Mouse (Mus musculus): ENCODE measurements at regions not wholly inside any gene's neighbourhood (a gene's known extent, or its start where the extent isn't known, plus 50 kb on each side); places are given as distances from the start of the nearest gene placed in this dataset.
A peak's percentile ranks its signal among the peaks of the same experiment; 100 is the strongest.

- Histone ChIP-seq H3K27me3 (replicated peaks; ENCODE audit: insufficient read depth, low read length) (no peaks in the 10 kb centered on the region), H3K4me3 (ENCODE audit: low read depth, low read length) (no peak overlapping the region), H3K9me3 (ENCODE audit: low read length) (no peaks in the 10 kb centered on the region), H3K9ac (replicated peaks; ENCODE audit: low read depth) (no peak overlapping the region), H3K27ac (ENCODE audit: low read length) (no peak overlapping the region), H3K36me3 (ENCODE audit: insufficient read depth, low read length) (no peaks in the 10 kb centered on the region), H3K4me2 (replicated peaks; ENCODE audit: low read depth, low read length) (peak overlapping the region; percentile 20; the same call in 1 of the 2 replicates), H3K4me1 (ENCODE audit: insufficient read depth, low read depth, low read length) (no peaks in the 10 kb centered on the region)
- ATAC-seq (no peak; the same call in 1 of the 2 replicates), DNase-seq (ENCODE audit: low spot score) (peak; percentile 9)
- WGBS = 40% methylated on average over 10 of the region's 10 CpGs
- no peak for TF ChIP-seq EP300 (IDR thresholded peaks at IDR 0.05)
Measured at GRCm38 (mm10) chr13:46043016-46043415, 78.2 kb upstream of the Atxn1 start.

- Histone ChIP-seq H3K9ac (replicated peaks; ENCODE audit: low read depth) (no peak overlapping the region), H3K27me3 (replicated peaks; ENCODE audit: insufficient read depth, low read length) (no peaks in the 10 kb centered on the region), H3K36me3 (ENCODE audit: insufficient read depth, low read length) (no peaks in the 10 kb centered on the region), H3K27ac (ENCODE audit: low read length) (no peak overlapping the region), H3K9me3 (ENCODE audit: low read length) (no peaks in the 10 kb centered on the region), H3K4me3 (ENCODE audit: low read depth, low read length) (no peak overlapping the region), H3K4me2 (replicated peaks; ENCODE audit: low read depth, low read length) (no peak overlapping the region; the same call in 1 of the 2 replicates), H3K4me1 (ENCODE audit: insufficient read depth, low read depth, low read length) (no peaks in the 10 kb centered on the region)
- TF ChIP-seq EP300 (IDR thresholded peaks at IDR 0.05) (no peak), CTCF (IDR thresholded peaks at IDR 0.05) (no peak)
- ATAC-seq = no peak
- no peak for DNase-seq (ENCODE audit: low spot score)
- whole genome bisulfite sequencing = 63% methylated on average over 8 of the region's 8 CpGs
Measured at GRCm38 (mm10) chr13:46042224-46042623, 77.4 kb upstream of the Atxn1 start.

DNA sequence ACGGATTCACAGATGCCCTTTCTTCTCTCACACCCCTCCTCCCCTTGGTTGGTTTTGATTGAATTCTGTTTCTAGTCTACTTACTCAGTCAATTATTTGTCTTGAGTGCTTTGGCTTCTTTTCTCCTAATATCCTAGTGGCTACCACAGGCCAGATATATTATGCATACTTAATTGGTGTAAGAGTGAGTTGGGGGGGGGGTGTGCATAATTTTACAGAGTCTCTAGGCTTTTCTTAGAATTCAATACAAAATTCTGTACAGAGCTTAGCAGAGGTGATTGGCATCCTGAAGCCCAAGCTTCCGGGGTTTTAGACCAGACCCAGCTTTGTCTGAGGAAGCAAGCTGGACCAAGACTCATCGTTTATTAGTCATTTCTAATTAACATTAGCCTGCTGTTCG is 76.7 kb upstream of the Atxn1 start:
- H3K9ac ChIP-seq (replicated peaks; ENCODE audit: low read depth) = no peak overlapping the region
- ATAC-seq = no peak
- H3K27ac ChIP-seq (ENCODE audit: low read length) = no peak overlapping the region
- WGBS = 85% methylated on average over 4 of the region's 4 CpGs
- H3K4me1 ChIP-seq (ENCODE audit: insufficient read depth, low read depth, low read length) = no peaks in the 10 kb centered on the region
- H3K4me3 ChIP-seq (ENCODE audit: low read depth, low read length) = no peak overlapping the region
- H3K4me2 ChIP-seq (replicated peaks; ENCODE audit: low read depth, low read length) = no peak overlapping the region
- H3K27me3 ChIP-seq (replicated peaks; ENCODE audit: insufficient read depth, low read length) = no peaks in the 10 kb centered on the region
- TF ChIP-seq EP300 (IDR thresholded peaks at IDR 0.05) (no peak), CTCF (IDR thresholded peaks at IDR 0.05) (no peak)
- H3K9me3 ChIP-seq (ENCODE audit: low read length) = no peaks in the 10 kb centered on the region
- no peak for DNase-seq (ENCODE audit: low spot score)
- H3K36me3 ChIP-seq (ENCODE audit: insufficient read depth, low read length) = no peaks in the 10 kb centered on the region

DNA sequence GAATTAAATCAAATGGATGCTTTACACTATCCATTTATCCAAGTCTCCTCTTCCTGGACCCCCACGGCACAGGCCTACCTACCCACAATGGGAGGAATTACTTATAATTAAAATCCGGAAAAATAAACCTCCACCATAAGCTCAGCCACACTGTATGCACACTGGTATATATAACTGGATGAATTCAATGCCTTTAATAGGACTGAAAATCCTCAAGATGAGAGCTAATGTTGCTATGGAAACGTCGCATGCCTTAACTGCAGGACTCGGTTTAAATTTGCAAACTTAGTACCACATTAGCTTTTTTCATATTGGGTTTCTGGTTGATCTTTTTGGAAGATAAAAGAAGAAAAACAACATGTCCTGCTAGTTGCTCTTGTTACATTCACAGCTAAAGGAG is 75.3 kb upstream of the Atxn1 start:
- Histone ChIP-seq H3K4me1 (ENCODE audit: insufficient read depth, low read depth, low read length) (no peaks in the 10 kb centered on the region), H3K27me3 (replicated peaks; ENCODE audit: insufficient read depth, low read length) (no peaks in the 10 kb centered on the region), H3K36me3 (ENCODE audit: insufficient read depth, low read length) (no peaks in the 10 kb centered on the region), H3K9me3 (ENCODE audit: low read length) (no peaks in the 10 kb centered on the region), H3K27ac (ENCODE audit: low read length) (no peak overlapping the region), H3K4me2 (replicated peaks; ENCODE audit: low read depth, low read length) (no peak overlapping the region), H3K9ac (replicated peaks; ENCODE audit: low read depth) (no peak overlapping the region), H3K4me3 (ENCODE audit: low read depth, low read length) (no peak overlapping the region)
- no peak for DNase-seq (ENCODE audit: low spot score)
- 90% methylated on average over 5 of the region's 5 CpGs for WGBS
- ATAC-seq = no peak
- TF ChIP-seq CTCF (IDR thresholded peaks at IDR 0.05) (no peak), EP300 (IDR thresholded peaks at IDR 0.05) (no peak)

DNA sequence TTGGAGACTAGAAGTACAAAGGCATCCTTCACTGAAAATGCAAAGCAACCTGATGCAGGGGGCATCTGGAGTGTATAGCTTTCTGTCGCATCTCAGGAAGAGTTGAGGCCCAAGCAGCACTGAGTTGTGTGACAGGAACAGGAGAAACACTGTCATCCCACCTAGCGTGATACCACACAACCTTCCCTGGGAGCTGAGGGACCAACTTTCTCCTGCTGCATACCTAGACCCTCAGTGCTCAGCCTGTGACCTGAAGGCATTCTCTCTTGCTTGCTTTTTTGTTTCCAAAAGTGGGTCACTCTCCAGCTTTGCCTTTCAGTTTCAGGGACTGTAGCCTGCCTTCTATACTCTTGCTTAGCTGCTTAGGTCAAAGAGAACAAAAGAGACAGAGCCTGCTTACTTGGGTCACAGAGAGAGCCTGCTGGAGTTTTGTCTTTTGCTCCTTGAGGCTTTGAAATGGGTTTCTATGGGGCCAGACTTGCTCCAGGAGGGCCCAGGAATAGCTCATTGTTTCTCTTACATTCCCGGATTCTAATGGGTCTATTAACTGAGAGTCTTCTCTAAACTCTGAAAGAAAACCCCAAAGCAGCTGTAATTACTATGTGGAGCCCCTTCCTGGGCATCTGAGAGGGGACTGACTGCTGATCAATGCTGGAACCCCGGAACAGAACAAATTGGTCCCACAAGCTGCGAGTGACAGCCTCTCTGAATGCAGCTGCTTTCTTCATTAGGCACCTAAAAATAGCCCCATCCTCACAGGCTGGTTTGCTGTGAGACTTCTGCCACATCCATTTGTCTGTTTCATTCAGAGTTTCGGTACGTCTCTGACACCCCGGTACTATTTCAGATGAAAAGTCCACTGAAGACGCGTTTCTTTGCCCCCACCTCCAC is 73.9 kb upstream of the Atxn1 start:
- Histone ChIP-seq H3K4me3 (ENCODE audit: low read depth, low read length) (no peak overlapping the region), H3K27me3 (replicated peaks; ENCODE audit: insufficient read depth, low read length) (no peaks in the 10 kb centered on the region), H3K9ac (replicated peaks; ENCODE audit: low read depth) (no peak overlapping the region), H3K36me3 (ENCODE audit: insufficient read depth, low read length) (no peaks in the 10 kb centered on the region), H3K4me1 (ENCODE audit: insufficient read depth, low read depth, low read length) (no peaks in the 10 kb centered on the region), H3K27ac (ENCODE audit: low read length) (no peak overlapping the region), H3K9me3 (ENCODE audit: low read length) (no peaks in the 10 kb centered on the region), H3K4me2 (replicated peaks; ENCODE audit: low read depth, low read length) (no peak overlapping the region)
- no peak for DNase-seq (ENCODE audit: low spot score)
- no peak for TF ChIP-seq CTCF (IDR thresholded peaks at IDR 0.05)
- no peak for TF ChIP-seq EP300 (IDR thresholded peaks at IDR 0.05)
- no peak for ATAC-seq
- WGBS = 79% methylated on average over 10 of the region's 10 CpGs

DNA sequence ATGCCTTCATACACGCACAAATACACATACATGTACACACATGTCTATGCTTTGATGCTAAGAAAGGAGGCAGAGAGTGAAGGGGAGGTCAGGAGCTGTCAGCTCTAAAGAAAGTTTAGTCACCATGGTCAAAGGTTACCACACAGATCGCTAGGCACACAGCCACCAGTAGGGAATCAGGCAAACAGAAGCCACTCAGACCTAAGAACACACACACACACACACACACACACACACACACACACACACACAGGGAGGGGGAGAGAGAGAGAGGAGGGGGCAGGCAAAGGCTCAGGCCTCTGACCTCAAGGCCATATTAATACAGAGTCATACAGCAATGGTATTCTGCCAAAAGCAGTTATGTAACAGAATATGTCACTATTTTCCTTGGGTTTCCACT is 67.5 kb upstream of the Atxn1 start:
- Histone ChIP-seq H3K27me3 (replicated peaks; ENCODE audit: insufficient read depth, low read length) (no peaks in the 10 kb centered on the region), H3K36me3 (ENCODE audit: insufficient read depth, low read length) (no peaks in the 10 kb centered on the region), H3K4me3 (ENCODE audit: low read depth, low read length) (no peak overlapping the region), H3K9ac (replicated peaks; ENCODE audit: low read depth) (no peak overlapping the region), H3K9me3 (ENCODE audit: low read length) (no peaks in the 10 kb centered on the region), H3K4me1 (ENCODE audit: insufficient read depth, low read depth, low read length) (no peaks in the 10 kb centered on the region), H3K4me2 (replicated peaks; ENCODE audit: low read depth, low read length) (no peak overlapping the region), H3K27ac (ENCODE audit: low read length) (no peak overlapping the region)
- TF ChIP-seq EP300 (IDR thresholded peaks at IDR 0.05) (no peak), CTCF (IDR thresholded peaks at IDR 0.05) (no peak)
- ATAC-seq (no peak), DNase-seq (ENCODE audit: low spot score) (no peak)
- 64% methylated on average over 2 of the region's 2 CpGs for WGBS

Data from lung, postnatal 0 days (tissue).